Mouse (Mus musculus) midbrain, postnatal 0 days (tissue): Measurements from ENCODE around the gene Acta2. TPM values are rescaled to one million over a fixed set of nuclear protein-coding genes. Genes with fewer than 3 reads are reported as not detected.

ENCODE experiments used
- ATAC-seq: fragments of 200-750 bp; cut with Nextera tagmentation; 2 replicates; pipeline ENCODE4 v1.8.0; 2017; ENCODE audit warnings: moderate number of reproducible peaks, mild to moderate bottlenecking, moderate TSS enrichment, moderate library complexity; ENCODE audit not compliant: low FRiP score
- DNase-seq: peaks from one replicate; pipeline ENCODE4 v3.0.0-alpha.2; 2015; ENCODE audit warnings: low spot score
- H3K27ac ChIP-seq: fragments of 300-500 bp; sonication (generic); 2 replicates; pipeline ENCODE4 v1.5.1; 2014; ENCODE audit warnings: low read depth, mild to moderate bottlenecking, low read length, mixed read lengths
- H3K27me3 ChIP-seq: fragments of 300-500 bp; sonication (generic); 2 replicates; pipeline ENCODE4 v1.6.1; 2014; ENCODE audit warnings: low read length, control low read depth, mixed read lengths; ENCODE audit not compliant: insufficient read depth
- H3K36me3 ChIP-seq: fragments of 300-500 bp; sonication (generic); 2 replicates; pipeline ENCODE4 v1.6.1; 2014; ENCODE audit warnings: low read length, control low read depth, mixed read lengths; ENCODE audit not compliant: insufficient read depth
- H3K4me1 ChIP-seq: fragments of 300-500 bp; sonication (generic); 2 replicates; pipeline ENCODE4 v1.6.1; 2014; ENCODE audit warnings: mild to moderate bottlenecking, control low read depth, antibody characterized with exemption, low read length, mixed read lengths; ENCODE audit not compliant: insufficient read depth
- H3K4me2 ChIP-seq: fragments of 300-500 bp; sonication (generic); 2 replicates; pipeline ENCODE4 v1.6.1; 2014; ENCODE audit warnings: low read depth, mild to moderate bottlenecking, low read length, mixed read lengths; ENCODE audit not compliant: poor library complexity, severe bottlenecking
- H3K4me3 ChIP-seq: fragments of 300-500 bp; sonication (generic); 2 replicates; pipeline ENCODE4 v1.5.1; 2014; ENCODE audit warnings: low read depth, mild to moderate bottlenecking, low read length, moderate library complexity
- H3K9ac ChIP-seq: fragments of 300-500 bp; sonication (generic); replicated peaks from 2 replicates; pipeline ENCODE4 v1.6.1; 2014; ENCODE audit warnings: mild to moderate bottlenecking, low read length, moderate library complexity, mixed read lengths; ENCODE audit not compliant: poor library complexity, severe bottlenecking
- H3K9me3 ChIP-seq: fragments of 300-500 bp; sonication (generic); 2 replicates; pipeline ENCODE4 v1.6.1; 2016; ENCODE audit warnings: low read length, control low read depth
- CTCF ChIP-seq: IDR thresholded peaks from 2 replicates; pipeline ENCODE4 v1.5.1; 2016; ENCODE audit warnings: antibody characterized with exemption, mild to moderate bottlenecking
- WGBS: fragments of 180-500 bp; shearing (Covaris S2); extraction: QIAGEN DNeasy Blood & Tissue Kit; methylation state at CpG from one replicate; pipeline ENCODE4 v1.1.7; 2014; 5-methylcytosine and 5-hydroxymethylcytosine counted together
- polyA plus RNA-seq: library from polyadenylated mRNA; unstranded; fragments of >200 nt; fragmentation: Nextera tagmentation; extraction: Ambion mirVana; gene quantifications from 2 replicates; pipeline ENCODE4 v1.2.1, GENCODE M21; 2015
- total RNA-seq: library from RNA; depleted of rRNA; stranded (reverse); fragments of >200 nt; gene quantifications from 2 replicates; pipeline ENCODE4 v1.2.3, GENCODE M21; 2014

Acta2 gene
- total and polyA plus RNA-seq, 2 experiments from 2014 or later, result 3.7 to 9.6 TPM

DNA sequence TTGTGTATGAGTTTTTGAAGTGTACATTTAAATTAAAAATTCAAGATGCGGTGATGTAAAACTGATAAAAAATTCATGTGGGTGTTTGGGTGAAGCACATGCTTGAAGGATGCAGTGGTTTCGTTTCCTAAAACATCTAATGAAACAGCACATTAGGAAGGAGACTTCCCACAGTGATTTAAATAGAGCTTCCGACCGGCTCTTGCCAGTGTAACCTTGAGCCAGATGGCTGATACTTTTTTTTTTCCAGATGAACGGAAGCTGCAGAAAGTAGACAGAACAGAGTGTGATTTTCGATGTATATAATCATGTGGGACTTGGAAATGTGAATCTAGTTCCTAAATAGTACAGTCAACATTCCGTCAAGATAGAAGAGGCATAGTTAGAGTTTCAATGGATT is 23.8 kb downstream of the Acta2 start:
- H3K9ac ChIP-seq, result no peak overlapping the region
- no peak for TF ChIP-seq CTCF
- 63% methylated on average over 7 of the region's 7 CpGs for WGBS
- DNase-seq (peak; percentile 10), ATAC-seq (no peak)
- H3K4me3 ChIP-seq, result no peak overlapping the region
- H3K27ac ChIP-seq, result no peak overlapping the region
- H3K36me3 ChIP-seq, result peaks cover 12% of the 10 kb centered on the region; the same call in 1 of the 2 replicates
- no peak overlapping the region for H3K4me2 ChIP-seq
- H3K9me3 ChIP-seq, result no peaks in the 10 kb centered on the region
- H3K4me1 ChIP-seq, result no peaks in the 10 kb centered on the region
- no peaks in the 10 kb centered on the region for H3K27me3 ChIP-seq

DNA sequence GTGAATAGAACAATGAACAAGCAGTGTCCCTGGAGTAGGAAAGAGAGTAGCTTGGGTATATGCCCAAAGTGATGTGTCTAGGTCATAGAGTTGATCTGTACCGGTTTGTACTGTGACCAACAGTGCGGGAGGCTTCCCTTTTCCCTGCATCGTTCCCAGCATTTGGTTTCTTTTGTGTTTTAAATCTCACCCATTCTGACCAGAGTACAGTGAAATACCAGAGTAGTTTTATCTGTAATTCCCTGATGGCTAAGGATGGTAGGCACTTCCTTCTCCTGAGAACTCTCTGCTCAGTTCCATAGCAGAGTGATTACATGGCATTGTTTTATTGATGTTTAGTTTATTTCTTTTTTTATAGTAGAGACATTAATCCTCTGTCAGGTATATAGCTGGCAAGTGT is 32.6 kb downstream of the Acta2 start:
- ATAC-seq, result no peak
- Histone ChIP-seq H3K9me3 (no peaks in the 10 kb centered on the region), H3K4me3 (no peak overlapping the region), H3K4me2 (no peak overlapping the region), H3K27me3 (no peaks in the 10 kb centered on the region), H3K4me1 (no peaks in the 10 kb centered on the region), H3K36me3 (0 out of 2 replicates have a peak, but pooled peaks cover 2% of the 10 kb centered on the region), H3K27ac (no peak overlapping the region), H3K9ac (no peak overlapping the region)
- TF ChIP-seq CTCF, result no peak
- DNase-seq, result no peak
- 87% methylated on average over 3 of the region's 3 CpGs for WGBS

GRCm38 (mm10) chr19:34220732-34221380 is 34.5 kb downstream of the Acta2 start:
- ATAC-seq, result no peak
- Histone ChIP-seq H3K27ac (no peak overlapping the region), H3K9me3 (no peaks in the 10 kb centered on the region), H3K4me2 (no peak overlapping the region), H3K36me3 (no peaks in the 10 kb centered on the region), H3K9ac (no peak overlapping the region), H3K4me3 (no peak overlapping the region), H3K4me1 (peaks cover 5% of the 10 kb centered on the region; the same call in 1 of the 2 replicates), H3K27me3 (no peaks in the 10 kb centered on the region)
- WGBS, result 76% methylated on average over 3 of the region's 3 CpGs
- no peak for TF ChIP-seq CTCF
- no peak for DNase-seq

- no peaks in the 10 kb centered on the region for H3K9me3 ChIP-seq
- H3K4me1 ChIP-seq, result peaks cover 5% of the 10 kb centered on the region; the same call in 1 of the 2 replicates
- DNase-seq, result no peak
- no peak for TF ChIP-seq CTCF
- H3K4me2 ChIP-seq, result no peak overlapping the region
- ATAC-seq, result no peak
- no peak overlapping the region for H3K4me3 ChIP-seq
- 90% methylated on average over 5 of the region's 5 CpGs for WGBS
- H3K27me3 ChIP-seq, result no peaks in the 10 kb centered on the region
- no peak overlapping the region for H3K27ac ChIP-seq
- H3K36me3 ChIP-seq, result no peaks in the 10 kb centered on the region
- H3K9ac ChIP-seq, result no peak overlapping the region
Measured at GRCm38 (mm10) chr19:34219260-34219968, 36.0 kb downstream of the Acta2 start.

GRCm38 (mm10) chr19:34217761-34218160 is 37.6 kb downstream of the Acta2 start:
- no peak overlapping the region for H3K9ac ChIP-seq
- ATAC-seq (no peak), DNase-seq (no peak)
- 81% methylated on average over 3 of the region's 3 CpGs for WGBS
- H3K4me1 ChIP-seq, result peaks cover 5% of the 10 kb centered on the region; the same call in 1 of the 2 replicates
- no peak overlapping the region for H3K27ac ChIP-seq
- H3K36me3 ChIP-seq, result no peaks in the 10 kb centered on the region
- H3K4me2 ChIP-seq, result no peak overlapping the region
- TF ChIP-seq CTCF, result no peak
- no peak overlapping the region for H3K4me3 ChIP-seq
- H3K9me3 ChIP-seq, result no peaks in the 10 kb centered on the region
- no peaks in the 10 kb centered on the region for H3K27me3 ChIP-seq

GRCm38 (mm10) chr19:34216956-34217355 is 38.4 kb downstream of the Acta2 start:
- Histone ChIP-seq H3K27ac (no peak overlapping the region), H3K9me3 (no peaks in the 10 kb centered on the region), H3K36me3 (no peaks in the 10 kb centered on the region), H3K4me1 (peaks cover 5% of the 10 kb centered on the region; the same call in 1 of the 2 replicates), H3K4me3 (no peak overlapping the region), H3K27me3 (no peaks in the 10 kb centered on the region), H3K9ac (no peak overlapping the region), H3K4me2 (no peak overlapping the region)
- DNase-seq (peak; percentile 37), ATAC-seq (peak; percentile 42; the same call in 1 of the 2 replicates)
- WGBS, result 46% methylated on average over 5 of the region's 5 CpGs
- no peak for TF ChIP-seq CTCF
